Mouse (Mus musculus): ENCODE measurements around the gene Gm20498.
A peak's percentile ranks its signal among the peaks of the same experiment; 100 is the strongest.

Gene Gm20498

GRCm38 (mm10) chr12:81332875-81333421 lies 199.8 kb downstream of the Gm20498 start, which contains the start of gene Slc8a3:
Gene Slc8a3 (minus strand): TSS chr12:81333180.
- no peak for DNase-seq (ENCODE audit: low read depth)

GRCm38 (mm10) chr12:81331937-81332874 lies 200.5 kb downstream of the Gm20498 start:
- peak; percentile 60 for DNase-seq (ENCODE audit: low read depth)

GRCm38 (mm10) chr12:81331046-81331638 lies 201.6 kb downstream of the Gm20498 start:
- no peak for DNase-seq (ENCODE audit: low read depth)

- DNase-seq (ENCODE audit: low read depth), result no peak
Measured at GRCm38 (mm10) chr12:81324991-81325390, 207.7 kb downstream of the Gm20498 start.

DNA sequence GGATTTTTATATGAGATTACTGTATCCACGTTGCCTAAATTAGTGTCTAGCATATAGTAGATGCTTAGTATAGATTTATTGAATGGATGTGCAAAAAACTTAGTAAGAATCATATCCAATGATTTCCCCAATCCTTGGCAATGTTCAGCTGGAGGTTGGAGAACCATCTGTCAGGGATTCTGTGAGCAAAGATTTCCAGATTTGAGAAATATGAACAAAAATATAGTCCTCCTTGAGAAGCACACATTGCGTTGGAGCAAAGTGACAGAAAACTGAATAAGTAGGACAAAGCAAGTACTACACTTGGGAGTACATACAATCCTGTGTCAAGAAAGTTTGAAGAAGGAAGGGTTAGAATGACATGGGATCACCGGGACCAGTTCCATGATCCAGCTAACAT lies 208.6 kb downstream of the Gm20498 start:
- no peak for DNase-seq (ENCODE audit: low read depth)

DNA sequence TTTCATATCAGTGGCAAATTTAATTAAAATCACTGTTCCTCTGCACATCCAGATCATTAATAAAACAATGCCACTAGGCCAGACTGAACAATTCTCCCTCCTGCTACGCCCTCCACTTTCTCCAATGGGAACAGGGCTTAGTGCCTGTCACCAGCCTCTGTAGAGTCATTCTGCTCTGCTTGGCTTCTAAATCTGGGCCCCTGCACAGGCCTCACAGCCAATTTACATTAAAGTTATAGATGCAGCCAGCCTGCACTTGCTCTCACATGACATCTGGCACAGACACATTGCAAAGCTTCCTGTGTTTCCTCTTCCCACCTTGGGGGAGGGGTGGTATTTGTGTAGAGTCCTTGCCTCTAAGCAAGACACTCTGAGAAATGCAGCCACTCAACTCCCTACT lies 211.7 kb downstream of the Gm20498 start:
- DNase-seq (ENCODE audit: low read depth), result peak; percentile 25

- DNase-seq (ENCODE audit: low read depth), result no peak
Measured at GRCm38 (mm10) chr12:81317811-81318210, 214.9 kb downstream of the Gm20498 start.

DNA sequence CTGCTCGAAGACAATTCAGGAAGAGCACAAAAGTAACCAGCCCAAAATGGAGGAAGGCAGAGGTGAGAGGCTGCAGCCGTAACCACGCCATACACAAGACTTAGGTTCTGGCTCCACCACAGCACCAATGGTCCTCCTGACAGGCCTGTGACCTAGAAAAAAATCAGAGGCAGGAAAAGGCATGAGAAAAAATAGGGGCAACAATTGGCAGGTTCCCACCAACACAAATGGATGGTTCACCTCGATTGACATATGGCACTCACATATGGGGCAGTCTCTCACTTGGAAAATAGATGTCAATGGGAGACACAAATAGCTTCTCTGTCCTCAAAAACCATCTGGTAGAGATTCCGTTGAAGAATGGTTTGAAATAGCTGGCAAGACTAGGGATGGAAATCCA lies 216.8 kb downstream of the Gm20498 start:
- no peak for DNase-seq (ENCODE audit: low read depth)
